Mouse (Mus musculus) kidney, postnatal 14 days (tissue): ENCODE data around the gene A630001G21Rik.

ENCODE experiments used
- DNase-seq: peaks from one replicate; pipeline ENCODE4 v3.0.0; 2022; ENCODE audit warnings: mixed read lengths

Gene A630001G21Rik

GRCm38 (mm10) chr1:85732581-85732980, 45.9 kb downstream of the A630001G21Rik start:
- no peak for DNase-seq

GRCm38 (mm10) chr1:85730471-85730870, 48.0 kb downstream of the A630001G21Rik start:
- DNase-seq: no peak

GRCm38 (mm10) chr1:85720220-85720893, 58.1 kb downstream of the A630001G21Rik start:
- DNase-seq: no peak

GRCm38 (mm10) chr1:85719049-85719448, 59.4 kb downstream of the A630001G21Rik start:
- no peak for DNase-seq

- no peak for DNase-seq
Observed at GRCm38 (mm10) chr1:85716447-85717027, 61.9 kb downstream of the A630001G21Rik start.

- no peak for DNase-seq
Observed at GRCm38 (mm10) chr1:85714501-85714900, 63.9 kb downstream of the A630001G21Rik start.

GRCm38 (mm10) chr1:85706754-85707153, 71.7 kb downstream of the A630001G21Rik start:
- DNase-seq: no peak

GRCm38 (mm10) chr1:85705552-85705951, 72.9 kb downstream of the A630001G21Rik start:
- no peak for DNase-seq

GRCm38 (mm10) chr1:85703245-85704186, 74.9 kb downstream of the A630001G21Rik start:
- peak; percentile 65 for DNase-seq

- no peak for DNase-seq
Observed at GRCm38 (mm10) chr1:85702531-85702930, 75.9 kb downstream of the A630001G21Rik start.

GRCm38 (mm10) chr1:85697721-85698493, 80.5 kb downstream of the A630001G21Rik start:
- no peak for DNase-seq

- no peak for DNase-seq
Observed at GRCm38 (mm10) chr1:85695646-85696045, 82.8 kb downstream of the A630001G21Rik start.

- DNase-seq: no peak
Observed at GRCm38 (mm10) chr1:85693280-85693679, 85.2 kb downstream of the A630001G21Rik start.

GRCm38 (mm10) chr1:85692281-85692680, 86.2 kb downstream of the A630001G21Rik start:
- DNase-seq: no peak

- no peak for DNase-seq
Observed at GRCm38 (mm10) chr1:85690544-85690943, 87.9 kb downstream of the A630001G21Rik start.

- DNase-seq: no peak
Observed at GRCm38 (mm10) chr1:85687346-85687745, 91.1 kb downstream of the A630001G21Rik start.

GRCm38 (mm10) chr1:85686666-85687065, 91.8 kb downstream of the A630001G21Rik start:
- no peak for DNase-seq

GRCm38 (mm10) chr1:85680226-85680625, 98.2 kb downstream of the A630001G21Rik start:
- DNase-seq: peak; percentile 32
